9 mouse cellular contexts compared by ENCODE assay signal in the genomic region with DNA sequence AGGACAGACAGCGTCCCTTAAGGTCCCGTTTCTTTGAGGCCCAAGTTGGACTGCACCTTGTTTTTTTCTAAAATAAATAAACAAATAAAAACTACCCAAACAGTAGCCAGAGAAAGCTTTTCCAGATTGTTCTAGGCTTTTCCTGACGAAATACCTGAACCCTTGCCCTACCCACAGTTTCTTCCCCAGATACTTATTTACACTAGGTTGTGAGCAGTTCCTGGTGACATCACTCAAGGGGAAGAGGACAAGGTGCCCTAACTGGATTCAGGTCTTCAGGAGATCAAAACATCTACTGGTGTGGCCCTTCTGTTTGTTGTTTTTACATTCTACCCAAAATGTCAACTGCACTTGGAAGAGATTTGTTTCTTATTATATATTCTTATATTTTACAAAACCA. TPM values are rescaled to one million over a fixed set of nuclear protein-coding genes. Genes with fewer than 3 reads are reported as not detected.
DNase-seq lines count a peak whose midpoint lies in the region; ATAC-seq and TF ChIP-seq lines count a peak whose summit lies in the region.
"Had no signal": no experiment of that assay in that cellular context is flagged by ENCODE, and none has a peak within 500 bp of the region (broad histone marks: within the 10 kb centered on the region; RNA-seq: fewer than 3 reads in every experiment).

No protein-coding gene starts in this region.

- H3K9me3 ChIP-seq in kidney, embryonic 14.5 days (ENCODE audit: control insufficient read depth, low read length) = no peaks in the 10 kb centered on the region
- no peaks in the 10 kb centered on the region for H3K9me3 ChIP-seq in forebrain, embryonic 10.5 days
- no peaks in the 10 kb centered on the region for H3K9me3 ChIP-seq in intestine, embryonic 16.5 days (ENCODE audit: control insufficient read depth, low read length)

- no peak overlapping the region for H3K9ac ChIP-seq in kidney, embryonic 14.5 days (ENCODE audit: low read depth, low read length)
- H3K9ac ChIP-seq in intestine, embryonic 16.5 days (ENCODE audit: low read depth, low read length) = peak overlapping the region; percentile 72

- no peaks in the 10 kb centered on the region for H3K4me1 ChIP-seq in kidney, embryonic 14.5 days (ENCODE audit: control insufficient read depth, insufficient read depth, low read length)
- peaks cover 8% of the 10 kb centered on the region for H3K4me1 ChIP-seq in forebrain, embryonic 10.5 days
- peaks cover 3% of the 10 kb centered on the region for H3K4me1 ChIP-seq in intestine, embryonic 16.5 days (ENCODE audit: control insufficient read depth, insufficient read depth, low read length)

- peak overlapping the region; percentile 62 for H3K4me2 ChIP-seq in kidney, embryonic 14.5 days (replicated peaks; ENCODE audit: low read depth, low read length)
- peak overlapping the region; percentile 69 for H3K4me2 ChIP-seq in intestine, embryonic 16.5 days (ENCODE audit: low read depth, low read length)
- H3K4me2 ChIP-seq in myocyte (ENCODE audit: low read depth) = peak overlapping the region; percentile 82

- TF ChIP-seq POLR2A in myocyte (IDR thresholded peaks at IDR 0.05; ENCODE audit: insufficient read length, low read depth) = no peak

- no peaks in the 10 kb centered on the region for H3K27me3 ChIP-seq in kidney, embryonic 14.5 days (ENCODE audit: control insufficient read depth, insufficient read depth, low read length)
- H3K27me3 ChIP-seq in forebrain, embryonic 10.5 days (ENCODE audit: poor library complexity, severe bottlenecking) = no peaks in the 10 kb centered on the region
- no peaks in the 10 kb centered on the region for H3K27me3 ChIP-seq in intestine, embryonic 16.5 days (replicated peaks; ENCODE audit: control insufficient read depth, insufficient read depth, low read length)
- H3K27me3 ChIP-seq in myocyte (ENCODE audit: control insufficient read depth, insufficient read depth, insufficient read length) = no peaks in the 10 kb centered on the region

- H3K79me2 ChIP-seq in myocyte (ENCODE audit: control insufficient read depth, insufficient read depth) = no peaks in the 10 kb centered on the region

- H3ac ChIP-seq in myocyte (ENCODE audit: control insufficient read depth, insufficient read length) = no peak overlapping the region

- 18% methylated on average over 3 of the region's 3 CpGs for WGBS in kidney, embryonic 14.5 days
- WGBS in forebrain, embryonic 10.5 days = 39% methylated on average over 3 of the region's 3 CpGs
- WGBS in intestine, embryonic 16.5 days = 11% methylated on average over 3 of the region's 3 CpGs

- no peak for DNase-seq in kidney, postnatal 14 days
- DNase-seq in forebrain, embryonic 10.5 days (ENCODE audit: extremely low spot score, low spot score) = no peak
- DNase-seq in adipocyte (ENCODE audit: low spot score) = no peak
- DNase-seq in layer of hippocampus, postnatal 36 days = no peak
- no peak for DNase-seq in left cerebral cortex, postnatal 36 days (ENCODE audit: low spot score in 2 of 2)

- intact Hi-C loops in left cerebral cortex, postnatal 36 days (cut with DNase I) = loop anchor here (5.0 kb wide), 1 partner anchor 157 kb away; no protein-coding TSS in a partner anchor

- peak overlapping the region; percentile 49; the same call in 1 of the 2 replicates for H3K4me3 ChIP-seq in kidney, embryonic 14.5 days (ENCODE audit: low read length)
- H3K4me3 ChIP-seq in forebrain, embryonic 10.5 days = peak overlapping the region; percentile 57
- peak overlapping the region; percentile 63 for H3K4me3 ChIP-seq in intestine, embryonic 16.5 days (ENCODE audit: low read length)
- peak overlapping the region; percentile 19 for H3K4me3 ChIP-seq in myocyte

- 0 out of 2 replicates have a peak, but pooled peaks have one; percentile 17 for ATAC-seq in kidney, embryonic 14.5 days (ENCODE audit: low FRiP score, low TSS enrichment)
- ATAC-seq in intestine, embryonic 16.5 days = peak; percentile 62

- no peaks in the 10 kb centered on the region for H3K36me3 ChIP-seq in kidney, embryonic 14.5 days (ENCODE audit: control insufficient read depth, insufficient read depth, low read length)
- no peaks in the 10 kb centered on the region for H3K36me3 ChIP-seq in forebrain, embryonic 10.5 days (replicated peaks)
- H3K36me3 ChIP-seq in intestine, embryonic 16.5 days (ENCODE audit: control insufficient read depth, insufficient read depth, low read length) = no peaks in the 10 kb centered on the region
- no peaks in the 10 kb centered on the region for H3K36me3 ChIP-seq in myocyte (ENCODE audit: control insufficient read depth, insufficient read depth)

- peak overlapping the region; percentile 37; the same call in 1 of the 2 replicates for H3K27ac ChIP-seq in kidney, embryonic 14.5 days (ENCODE audit: low read depth, low read length)
- peak overlapping the region; percentile 77 for H3K27ac ChIP-seq in forebrain, embryonic 10.5 days
- H3K27ac ChIP-seq in intestine, embryonic 16.5 days (ENCODE audit: low read length) = peak overlapping the region; percentile 89

TF ChIP-seq in myocyte, 11 proteins besides CTCF, POLR2A, EP300 and RAD21:
- TF ChIP-seq MYOD1 (IDR thresholded peaks at IDR 0.05; ENCODE audit: control insufficient read depth in 1 of 3, insufficient read length in 2 of 3, low read depth in 2 of 3) = no peak
- no peak for TF ChIP-seq POLR2AphosphoS2 (IDR thresholded peaks at IDR 0.05; ENCODE audit: insufficient read length, low read depth)
- no peak for TF ChIP-seq SRF (IDR thresholded peaks at IDR 0.05; ENCODE audit: control insufficient read depth, insufficient read length, low read depth)

RNA-seq across cellular contexts. Expression of a gene that starts 0.5 kb away (rescaled TPM):
- polyA plus RNA-seq in kidney, embryonic 14.5 days (2014; fragmentation: Nextera tagmentation; extraction: Ambion mirVana) = 5.5 and 8.7 TPM in 2 replicates
- polyA plus RNA-seq in forebrain, embryonic 10.5 days (2016; fragmentation: Nextera tagmentation; extraction: Ambion mirVana) = 2.0 and 2.9 TPM in 2 replicates
- 16.1 and 16.8 TPM in 2 replicates for polyA plus RNA-seq in intestine, embryonic 16.5 days (2015; fragmentation: Nextera tagmentation; extraction: Ambion mirVana)
- polyA plus RNA-seq in myocyte (2012; fragmentation: generic; extraction: Trizol) = 0.43 TPM
- total RNA-seq in layer of hippocampus, postnatal 36 days (2021) = 10 to 100 TPM; 15.7 to 18.1 TPM
- total RNA-seq in left cerebral cortex, postnatal 36 days (2021) = 10 to 100 TPM; 13.6 to 13.8 TPM
- total RNA-seq: MEL had no signal

Comparison
In these comparisons a context has a peak if more than half of its experiments do, and no peak if none do; other contexts are left out.
1. H3K27ac ChIP-seq: peak in every context shown above with its lines; median percentile 89 in intestine, embryonic 16.5 days; 77 in forebrain, embryonic 10.5 days; 37 in kidney, embryonic 14.5 days.